Mouse (Mus musculus) T-cell, adult 66 days (primary cell): ENCODE measurements around the gene Cda. TPM values are rescaled to one million over a fixed set of nuclear protein-coding genes. Genes with fewer than 3 reads are reported as not detected.

Experiments used
- total RNA-seq, 2 experiments: library from RNA; stranded (reverse); gene quantifications; 3 replicates in 1 of 2; 4 replicates in 1 of 2; pipeline ENCODE4 v1.2.4; 2023

Cda gene
- total RNA-seq = not detected

DNA sequence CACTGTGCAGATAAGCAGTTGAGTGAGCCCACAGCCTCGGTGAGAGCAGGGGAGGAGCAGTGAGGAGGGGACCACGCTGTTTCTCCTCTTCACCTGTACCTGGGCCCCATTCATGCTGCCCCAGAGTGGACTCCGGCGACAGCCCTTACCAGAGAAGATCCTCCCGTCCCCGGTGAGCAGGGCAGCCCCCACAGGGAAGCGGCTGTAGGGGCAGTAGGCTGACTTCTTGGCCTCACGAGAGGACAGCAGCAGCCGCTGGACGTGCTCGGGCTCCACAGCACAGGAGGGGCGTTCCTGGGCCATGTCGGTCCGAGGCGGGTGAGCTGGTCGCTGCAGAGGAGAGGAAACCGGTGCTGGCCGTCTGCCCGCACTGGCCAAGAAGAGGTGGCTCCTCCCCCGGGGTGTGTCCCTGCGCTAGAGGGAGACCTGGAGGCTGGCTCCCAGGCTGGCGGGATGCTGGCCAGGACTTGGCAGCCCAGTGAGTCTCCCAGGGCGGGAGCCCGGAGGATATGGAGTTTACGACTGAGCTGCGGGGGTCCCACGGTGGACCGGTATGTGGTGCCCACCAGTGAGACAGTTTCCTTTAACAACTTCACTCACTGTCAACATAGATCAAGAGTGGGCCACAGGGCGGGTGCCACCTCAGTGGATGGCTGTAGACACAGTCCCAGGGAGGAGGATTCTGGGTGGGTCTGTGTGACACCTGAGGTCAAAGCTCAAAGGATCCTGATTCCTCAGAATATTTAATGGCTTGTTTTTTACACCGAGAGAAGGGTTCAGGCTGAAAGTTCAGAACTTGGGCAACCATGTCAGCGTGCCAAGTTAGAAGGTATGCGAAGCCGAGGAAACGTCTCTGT, at the start of gene Cda:
Gene Cda, minus strand, starts transcription at position 352 of the 857 bp plus-strand sequence.

DNA sequence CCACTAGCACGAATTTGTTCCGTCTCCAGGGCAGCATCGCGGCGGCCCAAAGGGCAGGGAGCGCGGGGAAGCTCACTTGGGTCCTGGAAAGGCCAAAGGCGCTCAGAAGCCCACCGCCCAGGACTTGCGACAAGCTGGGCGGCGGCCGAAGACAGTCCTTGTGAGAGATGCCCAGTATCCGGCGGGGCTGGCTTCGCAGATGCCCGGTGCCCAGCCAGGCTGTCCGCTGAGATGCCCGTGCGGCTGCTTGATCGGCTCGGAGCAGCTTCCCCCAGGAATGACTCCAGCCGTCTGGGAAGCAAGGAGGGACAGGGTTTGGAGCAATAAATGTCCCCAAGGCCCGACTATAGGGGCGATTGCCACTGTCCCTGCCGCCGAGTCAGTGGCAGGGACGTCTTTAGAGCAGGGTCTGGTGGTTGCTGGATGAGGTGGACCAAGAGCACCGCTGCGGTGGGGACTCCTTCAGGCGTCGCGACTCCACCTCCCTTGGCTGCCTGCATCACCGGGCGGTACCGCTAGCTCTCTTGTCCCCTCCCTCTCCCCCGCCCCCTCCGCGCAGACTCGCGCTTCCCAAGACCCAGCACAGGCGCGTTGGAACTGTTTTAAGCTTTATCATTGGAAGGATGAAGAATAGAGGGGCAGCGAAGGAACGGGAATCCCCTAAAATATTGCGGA, 28.3 kb upstream of the Cda start, which contains the start of gene Fam43b:
Gene Fam43b, minus strand, starts transcription at position 558 of the 675 bp plus-strand sequence.

DNA sequence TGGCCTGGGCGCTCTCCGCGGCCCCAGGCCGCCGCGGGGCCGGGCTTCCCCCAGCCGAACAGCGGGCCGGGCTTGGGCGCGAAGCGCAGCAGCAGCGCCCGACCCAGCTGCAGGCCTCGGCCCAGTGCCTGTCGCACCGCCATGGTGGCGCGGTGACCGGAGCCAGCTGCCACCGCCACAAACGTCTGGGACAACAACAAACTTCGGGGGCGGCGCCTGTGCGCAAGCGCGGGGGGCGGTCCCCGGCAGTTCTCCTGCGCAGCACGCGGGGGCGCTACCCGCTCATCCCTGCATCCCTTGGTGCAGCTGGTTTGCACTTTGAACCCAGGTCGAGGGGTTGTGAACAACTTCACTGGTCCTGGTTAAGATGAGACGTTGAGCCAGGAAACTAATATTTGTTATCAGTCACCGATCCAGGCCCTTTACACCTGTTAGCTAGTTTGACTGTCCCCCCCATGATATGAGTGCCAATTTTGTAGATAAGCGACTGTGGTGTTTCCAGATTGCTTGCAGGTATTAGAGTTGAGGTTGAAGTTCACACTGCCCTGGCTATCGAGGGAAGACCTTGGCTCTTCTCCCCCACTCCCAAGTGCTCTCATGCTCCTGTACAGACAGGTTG, 41.6 kb downstream of the Cda start, which contains the start of gene Pink1:
Gene Pink1, minus strand, starts transcription at position 231 of the 619 bp plus-strand sequence.

DNA sequence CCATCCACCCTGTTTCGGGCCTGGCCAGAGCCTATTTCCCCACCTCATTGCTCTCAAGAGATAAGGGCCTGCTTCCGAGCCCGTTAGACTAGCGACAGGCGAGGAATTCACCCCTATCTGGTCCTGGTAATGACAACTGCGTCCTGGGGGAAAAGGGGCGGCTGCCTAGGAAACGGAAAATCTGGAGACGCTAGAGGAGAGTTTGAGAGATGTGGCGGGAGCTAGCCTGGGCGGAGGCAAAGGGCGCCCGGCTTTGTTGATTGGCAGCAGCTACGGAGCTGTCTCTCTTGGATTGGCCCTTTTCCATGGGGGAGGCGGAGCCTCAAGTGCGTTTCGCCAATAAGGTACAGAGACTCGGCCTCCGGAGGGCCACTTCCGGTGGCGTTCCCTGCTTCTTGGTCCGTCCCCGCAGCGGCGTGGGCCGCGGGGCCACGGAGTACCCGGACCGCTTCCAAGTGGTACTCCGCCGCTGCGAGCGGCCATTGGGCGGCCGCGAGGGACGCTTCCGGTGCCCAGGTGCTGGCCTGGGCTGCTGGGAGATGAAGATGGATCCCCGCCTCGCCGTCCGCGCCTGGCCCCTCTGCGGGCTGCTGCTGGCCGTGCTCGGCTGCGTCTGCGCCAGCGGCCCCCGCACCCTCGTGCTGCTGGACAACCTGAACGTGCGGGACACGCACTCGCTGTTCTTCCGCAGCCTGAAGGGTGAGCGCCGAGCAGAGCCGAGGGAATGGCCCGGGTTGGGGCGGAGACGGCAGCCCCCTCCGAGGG, 63.3 kb downstream of the Cda start, which contains the start of gene Ddost:
Gene Ddost, plus strand, starts transcription at position 391 of the 765 bp plus-strand sequence.

Other genes with a start within 250 kb of the Cda start
- 100 to 1,000 TPM; 202 to 204 TPM for gene Hp1bp3, start 151.7 kb downstream of the Cda start, total RNA-seq
- gene Sh2d5, start 117.6 kb downstream of the Cda start, total RNA-seq = 1 to 10 TPM in 1 of 2 experiments, under 1 TPM in 1; 0.82 to 2.1 TPM
- gene Kif17, start 117.6 kb downstream of the Cda start, total RNA-seq = not detected
- gene Ddost, start 63.3 kb downstream of the Cda start, total RNA-seq = 10 to 100 TPM; 69.6 to 71.6 TPM
- gene Pink1, start 41.7 kb downstream of the Cda start, total RNA-seq = 10 to 100 TPM; 42.4 to 49.5 TPM
- gene Fam43b, start 28.5 kb upstream of the Cda start, total RNA-seq = not detected
- 10 to 100 TPM; 36.1 to 38.8 TPM for gene Mul1, start 66.7 kb upstream of the Cda start, total RNA-seq
- 1 to 10 TPM; 1.8 to 1.9 TPM for gene Camk2n1, start 86.3 kb upstream of the Cda start, total RNA-seq